Mouse (Mus musculus): Measurements from ENCODE around the gene Inpp4b.

Gene Inpp4b

GRCm38 (mm10) chr8:81342236-81342998 is at the start of gene Inpp4b:
Gene Inpp4b, plus strand, starts transcription at chr8:81342556.
- DNase-seq (ENCODE audit: extremely low spot score): peak; percentile 58

- no peak for DNase-seq (ENCODE audit: extremely low spot score)
Observed at GRCm38 (mm10) chr8:81335250-81335649, 7.1 kb upstream of the Inpp4b start.

- no peak for DNase-seq (ENCODE audit: extremely low spot score)
Observed at GRCm38 (mm10) chr8:81341191-81341590, 1.2 kb upstream of the Inpp4b start.

GRCm38 (mm10) chr8:81341591-81342235 is 643 bp upstream of the Inpp4b start:
- peak; percentile 55 for DNase-seq (ENCODE audit: extremely low spot score)

- DNase-seq (ENCODE audit: extremely low spot score): no peak
Observed at GRCm38 (mm10) chr8:81342999-81343302, 595 bp downstream of the Inpp4b start.

GRCm38 (mm10) chr8:81345170-81345697 is 2.9 kb downstream of the Inpp4b start:
- no peak for DNase-seq (ENCODE audit: extremely low spot score)

GRCm38 (mm10) chr8:81349452-81349851 is 7.1 kb downstream of the Inpp4b start:
- DNase-seq (ENCODE audit: extremely low spot score): peak; percentile 19

GRCm38 (mm10) chr8:81353460-81353859 is 11.1 kb downstream of the Inpp4b start:
- no peak for DNase-seq (ENCODE audit: extremely low spot score)

- no peak for DNase-seq (ENCODE audit: extremely low spot score)
Observed at GRCm38 (mm10) chr8:81358108-81358507, 15.8 kb downstream of the Inpp4b start.

GRCm38 (mm10) chr8:81360518-81360917 is 18.2 kb downstream of the Inpp4b start:
- no peak for DNase-seq (ENCODE audit: extremely low spot score)

- no peak for DNase-seq (ENCODE audit: extremely low spot score)
Observed at GRCm38 (mm10) chr8:81361162-81361561, 18.8 kb downstream of the Inpp4b start.

GRCm38 (mm10) chr8:81370607-81371006 is 28.3 kb downstream of the Inpp4b start:
- DNase-seq (ENCODE audit: extremely low spot score): no peak

- DNase-seq (ENCODE audit: extremely low spot score): no peak
Observed at GRCm38 (mm10) chr8:81371844-81372243, 29.5 kb downstream of the Inpp4b start.

- DNase-seq (ENCODE audit: extremely low spot score): no peak
Observed at GRCm38 (mm10) chr8:81374877-81375475, 32.6 kb downstream of the Inpp4b start.

- DNase-seq (ENCODE audit: extremely low spot score): no peak
Observed at GRCm38 (mm10) chr8:81388953-81389352, 46.6 kb downstream of the Inpp4b start.

GRCm38 (mm10) chr8:81399071-81399470 is 56.7 kb downstream of the Inpp4b start:
- no peak for DNase-seq (ENCODE audit: extremely low spot score)

GRCm38 (mm10) chr8:81399501-81399900 is 57.1 kb downstream of the Inpp4b start:
- no peak for DNase-seq (ENCODE audit: extremely low spot score)

GRCm38 (mm10) chr8:81412707-81413106 is 70.4 kb downstream of the Inpp4b start:
- DNase-seq (ENCODE audit: extremely low spot score): no peak

GRCm38 (mm10) chr8:81443957-81444356 is 101.6 kb downstream of the Inpp4b start:
- no peak for DNase-seq (ENCODE audit: extremely low spot score)

- DNase-seq (ENCODE audit: extremely low spot score): no peak
Observed at GRCm38 (mm10) chr8:81449798-81450197, 107.4 kb downstream of the Inpp4b start.

GRCm38 (mm10) chr8:81452082-81452481 is 109.7 kb downstream of the Inpp4b start:
- DNase-seq (ENCODE audit: extremely low spot score): peak; percentile 4

GRCm38 (mm10) chr8:81454830-81455229 is 112.5 kb downstream of the Inpp4b start:
- no peak for DNase-seq (ENCODE audit: extremely low spot score)

GRCm38 (mm10) chr8:81463762-81464161 is 121.4 kb downstream of the Inpp4b start:
- no peak for DNase-seq (ENCODE audit: extremely low spot score)
